Mouse (Mus musculus) CH12.LX (cell line): ENCODE data around the gene Stard5. TPM values are rescaled to one million over a fixed set of nuclear protein-coding genes. Genes with fewer than 3 reads are reported as not detected.

ENCODE experiments used
- DNase-seq: peaks from one replicate; pipeline ENCODE4 v3.0.0-alpha.2; 2013; ENCODE audit errors: extremely low read depth
- H3K27ac ChIP-seq: 2 replicates; pipeline ENCODE4 v1.5.1; 2012; ENCODE audit warnings: low read depth, mild to moderate bottlenecking, control low read depth, moderate library complexity; ENCODE audit not compliant: insufficient read depth
- H3K27me3 ChIP-seq: replicated peaks from 2 replicates; pipeline ENCODE3; 2012; ENCODE audit warnings: inconsistent platforms
- H3K36me3 ChIP-seq, 2 experiments: replicated peaks in 1 of 2; 2 replicates each; pipeline versions ENCODE3 to v1.6.1; 2012; ENCODE audit warnings: inconsistent platforms in 1 of 2, low read length in 1 of 2, mild to moderate bottlenecking in 1 of 2, mixed read lengths in 1 of 2, moderate library complexity in 1 of 2; ENCODE audit not compliant: control insufficient read depth in 1 of 2, insufficient read depth in 1 of 2
- H3K4me1 ChIP-seq, 2 experiments: 2 replicates each; pipeline ENCODE4 v1.6.1; 2012; ENCODE audit warnings: inconsistent platforms in 1 of 2, moderate library complexity in 1 of 2; ENCODE audit not compliant: insufficient read depth in 2 of 2, control insufficient read depth in 1 of 2
- H3K4me2 ChIP-seq: 2 replicates; pipeline ENCODE4 v1.6.1; 2012; ENCODE audit warnings: low read depth, mild to moderate bottlenecking, control low read depth; ENCODE audit not compliant: poor library complexity, insufficient read depth, severe bottlenecking
- H3K4me3 ChIP-seq, 3 experiments: fragments of 150-350 bp in 1 of 3; sonication (generic) in 1 of 3; replicated peaks in 1 of 3; 2 replicates each; pipeline versions ENCODE3 to v1.5.1; 2011 to 2012; ENCODE audit warnings: low read depth in 2 of 3, low read length in 2 of 3, mild to moderate bottlenecking in 2 of 3, moderate library complexity in 2 of 3, control low read depth in 1 of 3, improper control_type of control experiment in 1 of 3, inconsistent platforms in 1 of 3, mixed read lengths in 1 of 3; ENCODE audit not compliant: poor library complexity in 1 of 3
- H3K79me2 ChIP-seq: replicated peaks from 2 replicates; pipeline ENCODE4 v1.6.1; 2012; ENCODE audit warnings: mild to moderate bottlenecking, moderate library complexity; ENCODE audit not compliant: control insufficient read depth, poor library complexity, insufficient read depth, severe bottlenecking; ENCODE audit errors: extremely low read depth
- H3K9ac ChIP-seq: 2 replicates; pipeline ENCODE4 v1.6.1; 2012; ENCODE audit warnings: low read depth, mild to moderate bottlenecking, control low read depth, moderate library complexity; ENCODE audit not compliant: insufficient read depth
- H3K9me3 ChIP-seq: replicated peaks from 2 replicates; pipeline ENCODE3; 2012; ENCODE audit warnings: low read length, inconsistent platforms, mixed read lengths
- BHLHE40 ChIP-seq: IDR thresholded peaks from 2 replicates; pipeline ENCODE4 v1.6.1; 2011; ENCODE audit warnings: mild to moderate bottlenecking, low read depth, low read length, improper control_type of control experiment
- CHD1 ChIP-seq: IDR thresholded peaks from 2 replicates; pipeline ENCODE4 v1.6.1; 2012; ENCODE audit warnings: low read depth, low read length, improper control_type of control experiment, inconsistent platforms
- CHD2 ChIP-seq: IDR thresholded peaks from 2 replicates; pipeline ENCODE4 v1.6.1; 2011; ENCODE audit warnings: low read length, improper control_type of control experiment
- E2F4 ChIP-seq: IDR thresholded peaks from 2 replicates; pipeline ENCODE4 v1.6.1; 2011; ENCODE audit warnings: low read depth, low read length, improper control_type of control experiment; ENCODE audit not compliant: insufficient replicate concordance
- ELF1 ChIP-seq: IDR thresholded peaks from 2 replicates; pipeline ENCODE4 v1.6.1; 2014; ENCODE audit warnings: low read depth, mild to moderate bottlenecking, inconsistent platforms, low read length, improper control_type of control experiment
- HCFC1 ChIP-seq: IDR thresholded peaks from 2 replicates; pipeline ENCODE4 v1.6.1; 2012; ENCODE audit warnings: low read depth, mild to moderate bottlenecking, inconsistent platforms, low read length, improper control_type of control experiment
- IRF4 ChIP-seq: IDR thresholded peaks from 2 replicates; pipeline ENCODE4 v1.6.1; 2014; ENCODE audit warnings: low read depth, mild to moderate bottlenecking, inconsistent platforms, low read length, improper control_type of control experiment
- KAT2A ChIP-seq: IDR thresholded peaks from 2 replicates; pipeline ENCODE4 v1.6.1; 2012; ENCODE audit warnings: low read length, improper control_type of control experiment, inconsistent platforms; ENCODE audit not compliant: insufficient replicate concordance
- MAZ ChIP-seq: IDR thresholded peaks from 2 replicates; pipeline ENCODE4 v1.6.1; 2012; ENCODE audit warnings: low read depth, mild to moderate bottlenecking, inconsistent platforms, low read length, improper control_type of control experiment, moderate library complexity
- MEF2A ChIP-seq: IDR thresholded peaks from 2 replicates; pipeline ENCODE4 v1.6.1; 2014; ENCODE audit warnings: low read depth, mild to moderate bottlenecking, inconsistent platforms, low read length, improper control_type of control experiment, borderline replicate concordance
- NELFE ChIP-seq: IDR thresholded peaks from 2 replicates; pipeline ENCODE4 v1.6.1; 2011; ENCODE audit warnings: low read depth, low read length, improper control_type of control experiment
- NRF1 ChIP-seq: IDR thresholded peaks from 2 replicates; pipeline ENCODE4 v1.6.1; 2014; ENCODE audit warnings: low read depth, mild to moderate bottlenecking, inconsistent platforms, low read length, improper control_type of control experiment, moderate library complexity
- POLR2AphosphoS2 ChIP-seq: IDR thresholded peaks from 2 replicates; pipeline ENCODE4 v1.6.1; 2011; ENCODE audit warnings: low read depth, low read length, improper control_type of control experiment
- RAD21 ChIP-seq: IDR thresholded peaks from 2 replicates; pipeline ENCODE4 v1.6.1; 2011; ENCODE audit warnings: low read depth, mild to moderate bottlenecking, low read length, improper control_type of control experiment, moderate library complexity
- SMC3 ChIP-seq: IDR thresholded peaks from 2 replicates; pipeline ENCODE4 v1.6.1; 2011; ENCODE audit warnings: low read depth, low read length, improper control_type of control experiment
- TBP ChIP-seq: conservative IDR thresholded peaks from 2 replicates; pipeline ENCODE4 v1.6.1; 2011; ENCODE audit warnings: low read depth, low read length, improper control_type of control experiment
- TCF12 ChIP-seq: IDR thresholded peaks from 2 replicates; pipeline ENCODE4 v1.6.1; 2014; ENCODE audit warnings: low read depth, mild to moderate bottlenecking, inconsistent platforms, low read length, improper control_type of control experiment
- UBTF ChIP-seq: IDR thresholded peaks from 2 replicates; pipeline ENCODE4 v1.6.1; 2012; ENCODE audit warnings: low read depth, mild to moderate bottlenecking, inconsistent platforms, low read length, improper control_type of control experiment, moderate library complexity
- USF2 ChIP-seq: conservative IDR thresholded peaks from 2 replicates; pipeline ENCODE4 v1.6.1; 2011; ENCODE audit warnings: low read depth, low read length, improper control_type of control experiment
- ZC3H11A ChIP-seq: IDR thresholded peaks from 2 replicates; pipeline ENCODE4 v1.6.1; 2012; ENCODE audit warnings: low read depth, mild to moderate bottlenecking, inconsistent platforms, low read length, improper control_type of control experiment
- ZMIZ1 ChIP-seq: IDR thresholded peaks from 2 replicates; pipeline ENCODE4 v1.6.1; 2012; ENCODE audit warnings: low read depth, mild to moderate bottlenecking, inconsistent platforms, low read length, improper control_type of control experiment
- dilution Hi-C: fragments of 300-500 bp; cut with MboI; formaldehyde crosslinking; loops from 2 replicates; pipeline ENCODE4 v1.14.3; 2020; ENCODE audit warnings: low sequenced_read_pairs; ENCODE audit not compliant: extremely low pct_unique_long_range_greater_than_20kb, extremely low pct_ligation_motif_present
- in situ Hi-C: fragments of 300-500 bp; cut with MboI; formaldehyde crosslinking; loops from 3 replicates; pipeline ENCODE4 v1.14.3; 2019; ENCODE audit warnings: low sequenced_read_pairs, low pct_ligation_motif_present, low pct_unique_long_range_greater_than_20kb, mixed read lengths
- polyA plus RNA-seq: library from polyadenylated mRNA; unstranded; fragments of >175 nt; gene quantifications from 2 replicates; pipeline ENCODE4 v1.2.1, GENCODE M21; 2012; ENCODE audit warnings: low read depth; ENCODE audit not compliant: insufficient read length
- total RNA-seq, 2 experiments: library from RNA; depleted of rRNA; stranded (reverse); fragments of 300-350 nt in 1 of 2; fragments of >200 nt in 1 of 2; gene quantifications; 2 replicates each; pipeline ENCODE4 v1.2.3; 2012 to 2014

The Stard5 gene
- total and polyA plus RNA-seq, 3 experiments: 31.7 to 44.9 (median 33.1) TPM

DNA sequence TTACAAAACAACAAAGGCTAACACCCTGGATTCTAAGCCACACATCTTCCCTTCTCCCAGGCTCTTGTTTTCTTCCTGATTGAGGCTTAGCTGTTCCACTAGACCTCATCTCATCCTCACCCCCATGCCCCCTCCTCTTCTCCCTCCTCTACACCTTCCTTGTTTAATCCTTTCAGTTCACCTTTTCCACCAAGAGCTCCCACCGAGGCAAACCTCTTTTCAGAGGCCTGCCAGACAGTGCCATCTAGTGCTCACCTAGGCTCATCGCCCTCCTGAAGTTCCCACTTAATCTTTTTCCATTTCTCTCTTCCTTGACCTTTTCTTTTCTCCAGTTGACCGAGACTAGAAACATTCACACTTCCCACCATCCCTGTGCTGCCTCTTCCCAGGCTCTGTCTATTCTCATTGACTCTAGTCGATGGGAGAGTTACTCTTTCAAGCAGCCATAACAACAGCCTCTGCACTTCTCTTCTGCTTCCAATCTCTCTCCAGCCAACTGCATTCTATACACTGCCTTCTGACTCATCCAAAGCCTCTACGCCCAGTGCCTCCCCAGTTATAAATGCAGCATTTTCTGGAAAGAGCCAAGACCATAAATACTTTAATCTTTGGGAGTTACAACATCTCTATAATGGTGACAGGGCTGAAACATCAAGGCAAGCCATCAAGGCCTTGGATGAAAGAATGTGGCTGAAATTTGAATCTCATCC lies 43.9 kb downstream of the Stard5 start (continued):
- TF ChIP-seq USF2 (no peak), RAD21 (peak; percentile 93), HCFC1 (no peak), CHD2 (no peak), UBTF (no peak), ZC3H11A (peak; percentile 84), NRF1 (no peak), ELF1 (0 out of 2 replicates have a peak, but pooled peaks have one; percentile 24), ZMIZ1 (no peak), MEF2A (no peak; the same call in 1 of the 2 replicates), KAT2A (no peak), TBP (no peak), POLR2AphosphoS2 (no peak)

DNA sequence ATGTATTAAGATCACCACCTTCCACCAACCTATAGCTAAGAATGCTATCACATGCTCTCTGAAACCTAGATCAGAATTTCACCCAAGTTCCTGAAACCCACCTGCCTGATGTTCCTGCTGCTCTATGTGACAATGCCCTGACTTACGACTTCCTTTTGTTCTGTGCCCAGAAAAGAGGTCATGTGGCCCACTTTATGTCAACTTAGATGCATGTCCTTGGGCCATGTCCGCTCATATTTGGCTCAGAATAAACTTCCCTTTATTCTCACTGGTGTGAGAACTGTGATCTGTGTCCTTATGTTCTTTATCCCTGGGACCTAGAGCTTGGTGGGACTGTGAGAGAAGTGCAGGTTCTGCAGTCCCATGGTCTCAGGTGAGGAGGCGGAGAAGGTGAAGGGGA lies 45.5 kb downstream of the Stard5 start:
- in situ Hi-C loops (no loop called here), dilution Hi-C loops (no loop called here)
- peaks cover 0 to 11% of the 10 kb centered on the region in 2 experiments; a peak in 2 of 4 replicates for H3K4me1 ChIP-seq
- H3K27ac ChIP-seq: no peak overlapping the region
- TF ChIP-seq HCFC1 (no peak), CHD2 (no peak), CHD1 (no peak), ZC3H11A (no peak), IRF4 (no peak), TCF12 (no peak), POLR2AphosphoS2 (no peak), MAZ (no peak), NELFE (no peak), BHLHE40 (no peak), E2F4 (no peak), SMC3 (no peak), MEF2A (no peak)
- H3K9ac ChIP-seq: no peak overlapping the region
- H3K79me2 ChIP-seq: no peaks in the 10 kb centered on the region
- H3K4me2 ChIP-seq: no peak overlapping the region
- no peak for DNase-seq
- no peaks in the 10 kb centered on the region for H3K27me3 ChIP-seq
- H3K36me3 ChIP-seq: no peaks in the 10 kb centered on the region
- no peak overlapping the region for H3K4me3 ChIP-seq
- peaks cover 7% of the 10 kb centered on the region for H3K9me3 ChIP-seq
